Mouse (Mus musculus): ENCODE measurements around the gene Ssbp3. TPM values are rescaled to one million over a fixed set of nuclear protein-coding genes. Genes with fewer than 3 reads are reported as not detected.

Gene Ssbp3
- polyA plus RNA-seq, 1 experiment from 2014 or later: 64.7 TPM

DNA sequence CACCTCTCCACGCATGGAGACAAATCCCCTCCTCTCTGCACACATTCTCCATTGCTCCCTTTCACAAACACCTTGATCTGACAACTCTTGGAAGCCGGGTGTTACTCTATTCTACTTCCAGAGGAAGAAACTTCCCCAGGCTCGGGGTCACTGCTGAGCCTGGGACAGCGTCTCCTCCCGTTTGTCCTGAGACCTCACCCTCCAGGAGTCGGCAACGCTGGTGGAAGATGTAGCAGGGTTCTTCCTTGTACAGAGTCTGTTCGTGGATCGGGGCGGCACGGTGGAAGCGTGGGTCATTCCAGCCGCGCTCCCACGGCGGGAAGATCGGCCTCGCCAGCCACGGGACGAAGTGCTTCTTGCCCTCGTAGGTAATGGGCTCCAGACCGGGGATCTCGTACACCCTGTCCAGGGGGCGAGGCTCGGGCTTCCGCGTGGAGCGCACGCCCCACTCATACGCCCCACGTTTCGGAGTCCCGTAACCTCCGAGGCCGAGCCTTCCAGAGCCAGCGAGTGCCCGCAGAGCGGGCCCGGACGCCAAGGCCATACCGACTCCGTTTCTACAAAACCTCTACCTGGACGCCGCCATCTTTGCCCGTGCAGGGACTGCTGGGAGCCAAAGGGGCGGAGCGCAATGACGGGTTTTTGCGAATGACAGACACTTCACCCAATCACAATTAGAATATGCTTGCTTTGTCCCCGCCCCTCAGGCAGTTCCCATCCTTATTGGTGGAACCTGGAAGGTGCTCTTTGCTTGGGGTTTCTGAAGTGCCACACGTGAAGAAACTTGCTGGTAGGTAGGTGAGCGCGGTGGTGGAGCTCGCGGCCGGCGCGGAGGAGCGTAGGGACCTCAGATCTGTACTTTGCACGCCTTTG, 156.0 kb downstream of the Ssbp3 start, which contains the start of the genes Mrpl37 and Cyb5rl:
Mrpl37 (minus strand) TSS at position 617 of the 873 bp plus-strand sequence.
Cyb5rl (plus strand) TSS at position 737 of the 873 bp plus-strand sequence.
- DNase-seq (ENCODE audit: low read depth, low spot score): peak; percentile 82
- TF ChIP-seq CTCF (IDR thresholded peaks at IDR 0.05): no peak
- ATAC-seq: peak; percentile 94
- ChIA-PET CTCF (no interaction called here), POLR2A (no interaction called here)
- H3K27me3 ChIP-seq: no peaks in the 10 kb centered on the region
- in situ Hi-C loops (cut with MboI; ENCODE audit: low pct_unique_long_range_greater_than_20kb): loop anchor here (5.0 kb wide), 1 partner anchor 101 kb away; no protein-coding TSS in a partner anchor

DNA sequence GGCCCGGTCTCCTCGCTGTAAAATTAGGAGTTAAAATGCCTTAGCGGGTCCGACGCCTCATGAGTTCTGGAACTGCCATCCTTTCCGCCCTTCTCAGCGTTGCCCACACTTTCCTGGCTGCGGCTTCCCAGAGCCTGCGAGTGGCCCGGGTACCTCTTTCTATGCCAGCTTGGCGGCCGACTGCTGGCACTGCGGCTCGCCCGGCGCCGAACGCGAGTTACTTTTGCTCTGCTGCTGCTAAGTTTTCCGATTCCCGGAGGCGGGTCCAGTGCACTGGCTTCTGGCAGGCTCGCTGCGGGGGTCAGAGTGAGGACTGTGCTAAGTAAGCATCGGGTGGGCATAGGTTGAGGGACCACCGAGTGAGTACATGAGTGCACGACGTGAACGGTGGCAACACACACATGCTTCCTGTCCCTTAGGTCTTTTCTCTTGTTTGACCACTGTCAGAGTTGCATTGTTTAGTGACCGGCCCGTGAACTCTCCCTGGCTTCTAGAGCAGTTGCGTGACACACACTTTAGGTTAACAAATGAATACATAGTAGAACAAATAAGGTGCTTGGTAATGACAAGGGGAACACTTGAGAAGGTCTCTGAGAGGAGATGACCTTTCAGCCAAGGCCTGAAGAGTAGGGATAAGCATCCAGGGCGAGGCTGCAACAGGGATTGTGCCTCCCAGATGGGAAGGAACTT, 156.8 kb downstream of the Ssbp3 start:
- DNase-seq (ENCODE audit: low read depth, low spot score): no peak
- POLR2A ChIA-PET: no interaction called here

DNA sequence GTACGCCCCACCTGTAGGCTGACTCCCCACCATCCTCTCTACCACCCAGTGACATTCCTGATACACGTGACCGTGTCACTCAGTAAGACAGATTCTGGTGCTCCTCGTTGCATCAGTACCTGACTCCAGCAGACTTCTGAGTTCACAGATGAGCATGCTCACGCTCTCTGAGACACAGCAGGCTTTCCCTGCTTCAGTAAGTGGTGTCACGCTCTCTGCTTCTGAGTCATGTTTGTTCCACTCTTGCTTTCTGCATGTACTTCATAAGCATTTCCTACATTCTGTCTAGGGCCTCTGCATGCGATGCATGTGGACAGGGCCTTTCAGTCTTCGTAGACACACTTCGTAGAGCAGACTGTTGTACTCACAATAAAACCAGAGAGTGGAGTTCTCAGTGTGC, 161.8 kb downstream of the Ssbp3 start:
- no peaks in the 10 kb centered on the region for H3K27me3 ChIP-seq
- CTCF ChIA-PET: interaction anchor here (0.7 to 1.6 kb wide), 3 partner anchors 10 to 17 kb away, joined by 3 to 4 read pairs (median 3); no protein-coding TSS in a partner anchor
- POLR2A ChIA-PET: no interaction called here
- DNase-seq (ENCODE audit: low read depth, low spot score) (peak; percentile 12), ATAC-seq (no peak)
- in situ Hi-C loops (cut with MboI; ENCODE audit: low pct_unique_long_range_greater_than_20kb): no loop called here
- no peak for TF ChIP-seq CTCF (IDR thresholded peaks at IDR 0.05)

More for the DNA sequence above, 156.8 kb downstream of the Ssbp3 start:
- no peaks in the 10 kb centered on the region for H3K27me3 ChIP-seq
- no peak for ATAC-seq
- in situ Hi-C loops (cut with MboI; ENCODE audit: low pct_unique_long_range_greater_than_20kb): loop anchor here (5.0 kb wide), 1 partner anchor 100 kb away; no protein-coding TSS in a partner anchor
- CTCF ChIA-PET: no interaction called here
- no peak for TF ChIP-seq CTCF (IDR thresholded peaks at IDR 0.05)

DNA sequence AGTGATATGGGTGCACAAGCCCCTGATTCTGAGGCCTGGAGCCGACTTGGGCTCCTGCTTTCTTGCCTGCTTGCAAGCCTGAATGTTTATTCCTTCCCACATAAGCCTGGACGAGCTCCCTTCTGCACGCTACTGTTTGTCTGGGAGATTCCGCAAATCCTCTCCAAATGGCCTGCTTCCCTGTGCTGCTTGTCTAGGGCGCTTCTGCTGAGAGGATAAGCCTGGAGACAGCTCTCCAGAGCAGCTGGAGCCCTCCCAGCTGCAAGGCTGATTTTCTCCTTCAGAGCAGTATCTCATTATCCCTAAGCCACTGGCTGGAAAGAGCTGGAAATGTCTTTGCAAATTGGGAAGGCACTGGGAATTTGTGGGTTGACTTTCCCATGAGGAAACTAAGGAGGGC, 165.0 kb downstream of the Ssbp3 start:
- ATAC-seq: no peak
- POLR2A ChIA-PET: no interaction called here
- TF ChIP-seq CTCF (IDR thresholded peaks at IDR 0.05): no peak
- H3K27me3 ChIP-seq: no peaks in the 10 kb centered on the region
- CTCF ChIA-PET: no interaction called here
- in situ Hi-C loops (cut with MboI; ENCODE audit: low pct_unique_long_range_greater_than_20kb): no loop called here
- DNase-seq (ENCODE audit: low read depth, low spot score): no peak

DNA sequence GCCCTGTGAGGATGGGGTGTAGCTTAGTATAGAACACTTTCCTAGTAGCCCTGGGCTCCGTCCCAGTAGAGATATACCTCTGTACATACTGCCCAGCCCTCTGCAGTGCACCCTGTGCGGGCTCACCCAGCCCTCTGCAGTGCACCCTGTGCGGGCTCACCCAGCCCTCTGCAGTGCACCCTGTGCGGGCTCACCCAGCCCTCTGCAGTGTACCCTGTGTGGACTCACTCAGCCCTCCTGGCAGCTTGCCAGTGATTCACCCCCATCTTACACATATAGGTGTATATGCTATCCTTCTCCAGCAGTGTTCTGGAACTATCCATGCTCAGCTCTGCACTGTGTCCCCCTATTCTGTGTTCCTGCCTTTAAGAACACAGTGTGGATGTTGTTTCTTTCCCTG, 168.4 kb downstream of the Ssbp3 start:
- ATAC-seq (no peak), DNase-seq (ENCODE audit: low read depth, low spot score) (no peak)
- H3K27me3 ChIP-seq: no peaks in the 10 kb centered on the region
- ChIA-PET CTCF (no interaction called here), POLR2A (no interaction called here)
- TF ChIP-seq CTCF (IDR thresholded peaks at IDR 0.05): no peak
- in situ Hi-C loops (cut with MboI; ENCODE audit: low pct_unique_long_range_greater_than_20kb): no loop called here

DNA sequence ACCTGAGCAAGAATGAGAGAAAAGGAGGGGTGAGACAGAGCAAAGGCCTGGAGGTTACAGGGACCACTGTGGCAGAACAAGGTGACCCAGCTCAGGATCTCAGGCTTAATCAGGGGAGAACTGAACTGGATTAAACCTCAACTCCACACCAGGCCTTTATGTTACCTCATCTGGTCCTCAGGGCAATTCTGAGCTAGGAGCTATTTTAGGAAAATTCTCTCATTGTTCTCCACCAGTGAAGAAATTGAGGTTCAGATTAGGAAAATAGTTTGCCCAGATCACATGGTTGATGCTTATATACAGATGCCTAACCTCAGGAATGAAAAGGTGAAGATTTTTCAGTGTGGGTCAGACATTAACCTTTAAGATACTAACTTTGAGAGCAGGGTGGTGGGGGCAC, 169.2 kb downstream of the Ssbp3 start:
- POLR2A ChIA-PET: interaction anchor here (0.7 kb wide), 1 partner anchor 252 kb away, joined by 3 read pairs; no protein-coding TSS in a partner anchor
- ATAC-seq (peak; percentile 52), DNase-seq (ENCODE audit: low read depth, low spot score) (peak; percentile 69)
- in situ Hi-C loops (cut with MboI; ENCODE audit: low pct_unique_long_range_greater_than_20kb): no loop called here
- CTCF ChIA-PET: no interaction called here
- TF ChIP-seq CTCF (IDR thresholded peaks at IDR 0.05): no peak
- no peaks in the 10 kb centered on the region for H3K27me3 ChIP-seq

DNA sequence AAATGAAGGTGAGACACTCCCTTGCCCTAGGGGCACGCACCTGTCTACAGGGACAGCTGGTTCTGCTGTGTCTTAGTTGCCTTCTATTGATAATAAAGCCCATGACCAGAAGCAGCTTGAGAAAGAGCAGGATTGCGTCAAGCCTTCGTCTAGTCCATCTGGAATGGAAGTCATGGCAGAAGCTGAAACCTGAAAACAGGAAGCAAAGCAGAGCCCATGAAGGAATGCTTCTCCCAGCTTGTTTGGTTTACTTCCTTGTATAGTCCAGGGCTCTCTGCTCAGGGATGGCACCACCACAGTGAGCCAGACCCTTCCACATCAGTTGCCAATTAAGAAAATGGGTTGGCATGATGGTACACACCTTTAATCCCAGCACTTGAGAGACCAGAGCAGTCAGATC, 171.7 kb downstream of the Ssbp3 start:
- ATAC-seq (no peak), DNase-seq (ENCODE audit: low read depth, low spot score) (no peak)
- no peak for TF ChIP-seq CTCF (IDR thresholded peaks at IDR 0.05)
- ChIA-PET CTCF (interaction anchor here (1.3 kb wide), 1 partner anchor 10 kb away, joined by 3 read pairs; no protein-coding TSS in a partner anchor), POLR2A (no interaction called here)
- no peaks in the 10 kb centered on the region for H3K27me3 ChIP-seq
- in situ Hi-C loops (cut with MboI; ENCODE audit: low pct_unique_long_range_greater_than_20kb): no loop called here

DNA sequence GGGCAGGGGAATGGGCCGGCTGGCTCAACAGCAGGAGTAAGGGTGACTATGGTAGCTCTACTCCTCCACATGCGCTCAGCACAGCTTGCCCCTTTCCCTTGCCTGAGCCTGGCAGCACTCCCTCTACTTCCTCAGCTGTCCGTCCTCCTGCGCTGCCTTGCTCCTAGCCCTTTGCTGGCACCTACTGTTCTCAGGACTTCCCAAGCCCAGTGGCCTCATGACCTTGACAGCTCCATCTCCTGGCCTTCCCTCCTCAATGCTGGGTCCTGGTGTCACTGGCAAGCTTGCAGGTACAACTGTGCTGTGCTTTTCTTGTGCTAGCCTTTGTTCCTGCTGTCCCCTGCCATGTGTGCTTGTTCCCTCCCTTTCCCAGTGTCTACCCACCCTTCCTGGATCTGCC, 172.6 kb downstream of the Ssbp3 start:
- ATAC-seq: no peak
- TF ChIP-seq CTCF (IDR thresholded peaks at IDR 0.05): no peak
- H3K27me3 ChIP-seq: no peaks in the 10 kb centered on the region
- in situ Hi-C loops (cut with MboI; ENCODE audit: low pct_unique_long_range_greater_than_20kb): no loop called here
- DNase-seq (ENCODE audit: low read depth, low spot score): no peak
- ChIA-PET CTCF (no interaction called here), POLR2A (no interaction called here)

DNA sequence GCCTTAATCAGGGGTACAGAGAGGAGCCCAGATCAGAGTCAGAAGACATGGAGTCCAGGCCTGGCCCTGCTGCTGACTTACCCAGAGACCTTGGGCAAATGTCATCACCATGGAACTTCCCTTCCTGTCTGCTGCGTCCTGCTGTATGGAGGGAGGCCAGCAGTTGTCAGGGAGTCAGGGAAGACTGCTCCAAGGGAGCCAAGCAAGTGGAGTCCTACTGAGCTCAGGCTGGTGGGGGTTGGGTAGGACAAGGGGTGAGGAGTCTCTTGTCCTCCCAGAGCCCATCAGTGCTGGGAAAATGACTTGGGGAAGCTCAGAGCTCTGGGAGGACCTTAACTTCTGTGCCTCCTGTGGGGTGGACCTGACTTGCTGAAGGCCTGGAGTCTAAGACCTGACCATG, 173.8 kb downstream of the Ssbp3 start:
- TF ChIP-seq CTCF (IDR thresholded peaks at IDR 0.05): no peak
- ATAC-seq (no peak), DNase-seq (ENCODE audit: low read depth, low spot score) (no peak)
- CTCF ChIA-PET: no interaction called here
- in situ Hi-C loops (cut with MboI; ENCODE audit: low pct_unique_long_range_greater_than_20kb): no loop called here
- POLR2A ChIA-PET: no interaction called here
- no peaks in the 10 kb centered on the region for H3K27me3 ChIP-seq

DNA sequence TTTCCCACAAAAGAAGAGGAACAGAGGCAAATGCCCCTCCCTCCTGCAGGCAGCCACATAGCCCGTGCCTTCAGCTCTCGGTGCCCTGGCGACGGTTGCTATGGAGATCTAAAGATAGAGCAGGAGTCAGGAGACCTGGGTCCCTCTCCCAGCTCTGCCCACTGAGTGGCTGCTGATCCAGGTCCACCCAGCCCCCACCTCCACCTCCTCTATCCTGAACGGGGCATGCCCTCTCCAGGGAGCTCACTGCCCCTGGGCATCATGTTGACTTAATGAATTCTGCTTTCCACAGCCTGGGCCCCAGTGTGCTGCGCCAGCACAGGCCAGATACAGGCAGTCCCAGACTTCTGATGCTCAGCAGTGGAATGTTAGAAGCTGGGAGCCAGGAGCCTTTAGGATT, 174.4 kb downstream of the Ssbp3 start:
- no peaks in the 10 kb centered on the region for H3K27me3 ChIP-seq
- in situ Hi-C loops (cut with MboI; ENCODE audit: low pct_unique_long_range_greater_than_20kb): no loop called here
- POLR2A ChIA-PET: no interaction called here
- no peak for DNase-seq (ENCODE audit: low read depth, low spot score)
- CTCF ChIA-PET: no interaction called here
- ATAC-seq: no peak
- no peak for TF ChIP-seq CTCF (IDR thresholded peaks at IDR 0.05)

DNA sequence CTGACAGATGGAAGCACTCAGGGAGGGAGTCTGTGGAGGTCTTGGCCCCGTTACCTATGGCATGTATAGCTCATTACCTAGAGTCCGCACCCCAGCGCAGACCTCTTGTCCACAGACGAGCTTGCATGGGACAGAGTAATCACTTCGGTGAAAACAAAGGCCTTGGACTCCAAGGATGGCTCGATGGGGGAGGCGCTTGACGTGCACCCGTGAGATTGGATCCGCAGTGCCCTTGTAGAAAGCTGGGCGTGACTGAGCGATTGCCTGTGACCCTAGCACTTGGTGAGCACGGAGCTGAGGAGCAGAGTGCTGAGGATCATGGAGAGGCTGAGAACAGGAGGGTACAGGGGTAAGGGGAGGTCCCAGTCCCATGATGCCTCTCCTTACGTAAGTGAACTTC, 181.2 kb downstream of the Ssbp3 start:
- DNase-seq (ENCODE audit: low read depth, low spot score): no peak
- POLR2A ChIA-PET: no interaction called here
- no peak for TF ChIP-seq CTCF (IDR thresholded peaks at IDR 0.05)
- ATAC-seq: no peak
- CTCF ChIA-PET: no interaction called here
- no peaks in the 10 kb centered on the region for H3K27me3 ChIP-seq
- in situ Hi-C loops (cut with MboI; ENCODE audit: low pct_unique_long_range_greater_than_20kb): no loop called here
